Mouse (Mus musculus) spleen, adult 2 months (tissue): ENCODE data around the gene Socs3.

Experiments
- CTCF ChIP-seq: fragments of 200-500 bp; IDR thresholded peaks from 2 replicates; pipeline ENCODE4 v1.5.1; 2011; ENCODE audit warnings: mild to moderate bottlenecking, inconsistent platforms; ENCODE audit not compliant: insufficient read depth, insufficient read length, insufficient replicate concordance; ENCODE audit errors: extremely low read depth
- POLR2A ChIP-seq: fragments of 200-500 bp; IDR thresholded peaks from 2 replicates; pipeline ENCODE4 v1.6.1; 2011; ENCODE audit warnings: low read depth, low read length, inconsistent platforms

DNA sequence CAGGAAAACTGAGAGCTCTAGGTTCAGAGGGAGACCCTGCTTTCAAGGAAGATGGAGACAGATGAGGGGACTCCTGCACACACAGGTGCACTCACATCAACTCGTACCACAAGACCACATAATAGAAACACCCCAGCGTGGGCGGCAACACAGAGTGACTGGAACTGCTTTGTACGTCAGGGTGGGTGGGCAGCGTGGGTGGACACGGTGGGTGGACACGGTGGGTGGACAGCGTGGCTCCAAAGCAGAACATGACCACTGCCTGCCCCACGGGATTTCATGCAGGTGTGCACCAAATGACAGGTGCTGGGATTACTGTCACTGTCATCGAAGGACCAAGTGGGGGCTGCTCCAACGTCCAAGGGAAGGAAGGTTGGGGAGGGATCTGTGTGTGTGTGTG, 51.3 kb downstream of the Socs3 start:
- no peak for TF ChIP-seq CTCF
- no peak for TF ChIP-seq POLR2A
